Mouse (Mus musculus) ES-E14 (cell line): ENCODE data around the gene Zfp334.

Experiments
- CHD2 ChIP-seq: IDR thresholded peaks from 2 replicates; pipeline ENCODE4 v1.6.1; 2014; ENCODE audit warnings: mild to moderate bottlenecking, low read depth, low read length, inconsistent platforms
- ZC3H11A ChIP-seq: IDR thresholded peaks from 2 replicates; pipeline ENCODE4 v1.6.1; 2012; ENCODE audit warnings: low read depth, mild to moderate bottlenecking, inconsistent platforms, low read length, borderline replicate concordance
- ZNF384 ChIP-seq: IDR thresholded peaks from 2 replicates; pipeline ENCODE4 v1.6.1; 2012; ENCODE audit warnings: low read depth, low read length, inconsistent platforms

DNA sequence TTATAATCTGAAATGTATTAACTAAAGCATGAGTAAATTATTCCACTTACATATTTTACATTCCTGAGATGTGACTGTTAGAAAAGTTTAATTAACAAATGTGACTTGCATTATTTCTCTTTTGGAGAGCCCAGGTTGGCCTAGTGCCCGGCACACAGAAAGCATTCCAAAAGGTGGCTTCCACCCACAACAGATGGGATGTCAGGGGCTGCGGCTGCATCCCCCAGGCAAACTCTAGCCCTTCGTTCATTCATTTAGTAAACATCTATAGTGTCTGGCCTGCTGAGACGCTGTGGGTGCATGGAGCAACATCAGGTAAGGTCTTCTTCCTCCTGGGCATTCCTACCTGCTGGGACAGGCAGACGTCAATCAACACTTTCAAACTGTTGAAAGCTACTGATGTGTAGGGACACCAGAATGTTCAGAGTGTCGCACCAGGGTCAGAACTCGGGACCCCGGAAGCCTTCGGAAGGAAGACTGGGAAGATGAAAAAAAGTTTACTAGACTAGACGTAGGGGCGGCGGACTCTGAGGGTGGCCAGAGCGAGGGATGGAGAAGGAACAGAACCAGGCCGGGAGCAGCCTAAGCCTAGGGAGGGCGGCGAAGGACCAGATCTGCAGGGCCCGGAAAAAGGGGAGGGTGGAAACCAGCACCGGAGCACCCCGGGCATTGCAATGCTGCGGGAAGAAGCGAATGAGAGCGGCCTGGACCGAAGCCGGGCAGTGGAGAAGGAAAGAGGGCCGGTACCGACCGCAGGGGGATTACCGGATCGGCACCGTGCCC, 62.3 kb downstream of the Zfp334 start:
- no peak for TF ChIP-seq ZC3H11A
- TF ChIP-seq CHD2: no peak
- no peak for TF ChIP-seq ZNF384
